Mouse (Mus musculus): ENCODE measurements around the gene Tmem102.

GRCm38 (mm10) chr11:69777504-69778257, 27.7 kb downstream of the Tmem102 start:
- TF ChIP-seq CTCF (IDR thresholded peaks at IDR 0.05; ENCODE audit: low read depth, low read length) (no peak), POLR2A (IDR thresholded peaks at IDR 0.05; ENCODE audit: insufficient read depth, low read length) (no peak)
